Mouse (Mus musculus): ENCODE measurements around the gene Cmip. TPM values are rescaled to one million over a fixed set of nuclear protein-coding genes. Genes with fewer than 3 reads are reported as not detected.

The Cmip gene
- total and polyA plus RNA-seq, 3 experiments = 17.0 to 71.8 TPM; not detected in 1

- Histone ChIP-seq H3K4me1 (ENCODE audit: control insufficient read depth in 1 of 2, insufficient read depth in 2 of 2, low read length in 2 of 2) (no peaks in the 10 kb centered on the region), H3K27me3 (ENCODE audit: control insufficient read depth in 1 of 2, insufficient read depth in 2 of 2, low read length in 2 of 2) (no peaks in the 10 kb centered on the region), H3K27ac (ENCODE audit: control insufficient read depth, low read depth, low read length) (no peak overlapping the region), H3K79me2 (ENCODE audit: control insufficient read depth, insufficient read depth, low read length, poor library complexity) (no peaks in the 10 kb centered on the region), H3K36me3 (ENCODE audit: control insufficient read depth in 1 of 2, insufficient read depth in 2 of 2, low read length in 2 of 2) (peaks cover 0 to 2% of the 10 kb centered on the region in 2 experiments; a peak in 1 of 4 replicates), H3K9ac (ENCODE audit: control insufficient read depth, low read depth, low read length, poor library complexity, severe bottlenecking) (no peak overlapping the region), H3K9me3 (replicated peaks; ENCODE audit: insufficient read depth, low read length) (no peaks in the 10 kb centered on the region), H3K4me3 (ENCODE audit: control insufficient read depth in 1 of 2, insufficient read depth in 1 of 2, low read depth in 2 of 2, low read length in 2 of 2) (no peak overlapping the region)
- TF ChIP-seq JUND (IDR thresholded peaks at IDR 0.05; ENCODE audit: low read depth, low read length) (no peak), E2F4 (IDR thresholded peaks at IDR 0.05; ENCODE audit: borderline replicate concordance, low read depth, low read length) (no peak), TAL1 (IDR thresholded peaks at IDR 0.05; ENCODE audit: low read length) (no peak), HCFC1 (IDR thresholded peaks at IDR 0.05; ENCODE audit: low read depth, low read length) (no peak), GABPA (IDR thresholded peaks at IDR 0.05; ENCODE audit: low read depth, low read length) (no peak), NRF1 (IDR thresholded peaks at IDR 0.05; ENCODE audit: insufficient read depth, low read depth, low read length, poor library complexity, severe bottlenecking) (no peak), UBTF (IDR thresholded peaks at IDR 0.05; ENCODE audit: borderline replicate concordance, insufficient read depth, low read depth, low read length) (no peak)
- DNase-seq (ENCODE audit: low read depth, low spot score) = no peak
These were observed 120.1 kb downstream of the Cmip start for GRCm38 (mm10) chr8:117376997-117377396.

GRCm38 (mm10) chr8:117378625-117379024 lies 121.8 kb downstream of the Cmip start:
- H3K79me2 ChIP-seq (ENCODE audit: control insufficient read depth, insufficient read depth, low read length, poor library complexity) = no peaks in the 10 kb centered on the region
- H3K9ac ChIP-seq (ENCODE audit: control insufficient read depth, low read depth, low read length, poor library complexity, severe bottlenecking) = no peak overlapping the region
- H3K4me1 ChIP-seq (ENCODE audit: control insufficient read depth in 1 of 2, insufficient read depth in 2 of 2, low read length in 2 of 2) = no peaks in the 10 kb centered on the region
- TF ChIP-seq CHD1 (IDR thresholded peaks at IDR 0.05; ENCODE audit: low read depth, low read length) = no peak
- TF ChIP-seq SIN3A (IDR thresholded peaks at IDR 0.05; ENCODE audit: low read length) = no peak
- TF ChIP-seq MAFK (IDR thresholded peaks at IDR 0.05; ENCODE audit: borderline replicate concordance, low read depth, low read length) = no peak
- no peak for TF ChIP-seq POLR2A (IDR thresholded peaks at IDR 0.05; ENCODE audit: control insufficient read depth in 1 of 2, insufficient read depth in 1 of 2, low read depth in 1 of 2, low read length in 2 of 2, poor library complexity in 1 of 2)
- no peak for TF ChIP-seq SMC3 (IDR thresholded peaks at IDR 0.05; ENCODE audit: low read depth, low read length)
- no peak for TF ChIP-seq E2F4 (IDR thresholded peaks at IDR 0.05; ENCODE audit: borderline replicate concordance, low read depth, low read length)
- TF ChIP-seq TAL1 (IDR thresholded peaks at IDR 0.05; ENCODE audit: low read length) = no peak
- no peak for TF ChIP-seq CTCF (IDR thresholded peaks at IDR 0.05 in 2 of 3, conservative IDR thresholded peaks at IDR 0.05 in 1 of 3; ENCODE audit: control insufficient read depth in 1 of 3, insufficient read depth in 1 of 3, low read depth in 2 of 3, low read length in 3 of 3, poor library complexity in 1 of 3, severe bottlenecking in 1 of 3)
- TF ChIP-seq ZKSCAN1 (IDR thresholded peaks at IDR 0.05; ENCODE audit: low read depth, low read length) = no peak
- no peak for TF ChIP-seq ELF1 (IDR thresholded peaks at IDR 0.05; ENCODE audit: low read depth, low read length)
- no peak for TF ChIP-seq HCFC1 (IDR thresholded peaks at IDR 0.05; ENCODE audit: low read depth, low read length)
- no peak for TF ChIP-seq MAX (IDR thresholded peaks at IDR 0.05; ENCODE audit: low read length)
- no peak for TF ChIP-seq POLR2AphosphoS5 (IDR thresholded peaks at IDR 0.05; ENCODE audit: borderline replicate concordance, low read depth, low read length)
- TF ChIP-seq NRF1 (IDR thresholded peaks at IDR 0.05; ENCODE audit: insufficient read depth, low read depth, low read length, poor library complexity, severe bottlenecking) = no peak
- no peak for TF ChIP-seq RAD21 (IDR thresholded peaks at IDR 0.05; ENCODE audit: low read depth, low read length)
- no peak for TF ChIP-seq GATA1 (IDR thresholded peaks at IDR 0.05; ENCODE audit: low read depth, low read length)
- TF ChIP-seq TBP (IDR thresholded peaks at IDR 0.05; ENCODE audit: low read depth, low read length) = no peak
- TF ChIP-seq USF1 (IDR thresholded peaks at IDR 0.05; ENCODE audit: low read depth, low read length) = no peak
- TF ChIP-seq ZNF384 (IDR thresholded peaks at IDR 0.05; ENCODE audit: low read depth, low read length) = no peak
- TF ChIP-seq GABPA (IDR thresholded peaks at IDR 0.05; ENCODE audit: low read depth, low read length) = no peak
- no peak overlapping the region for H3K4me3 ChIP-seq (ENCODE audit: control insufficient read depth in 1 of 2, insufficient read depth in 1 of 2, low read depth in 2 of 2, low read length in 2 of 2)
- H3K9me3 ChIP-seq (replicated peaks; ENCODE audit: insufficient read depth, low read length) = no peaks in the 10 kb centered on the region
- no peaks in the 10 kb centered on the region for H3K27me3 ChIP-seq (ENCODE audit: control insufficient read depth in 1 of 2, insufficient read depth in 2 of 2, low read length in 2 of 2)
- no peak overlapping the region for H3K27ac ChIP-seq (ENCODE audit: control insufficient read depth, low read depth, low read length)
- DNase-seq (ENCODE audit: low read depth, low spot score) = no peak
- peaks cover 0 to 4% of the 10 kb centered on the region in 2 experiments; a peak in 1 of 4 replicates for H3K36me3 ChIP-seq (ENCODE audit: control insufficient read depth in 1 of 2, insufficient read depth in 2 of 2, low read length in 2 of 2)

Measured in MEL (cell line).